Mouse (Mus musculus) frontal cortex, adult (tissue): Measurements from ENCODE around the gene Pip4k2b.

Source experiments
- ATAC-seq: cut with Nextera tagmentation; 2 replicates; pipeline ENCODE4 v1.9.2; 2017; ENCODE audit warnings: mild to moderate bottlenecking, moderate library complexity, mixed read lengths; ENCODE audit not compliant: low TSS enrichment

Pip4k2b gene

DNA sequence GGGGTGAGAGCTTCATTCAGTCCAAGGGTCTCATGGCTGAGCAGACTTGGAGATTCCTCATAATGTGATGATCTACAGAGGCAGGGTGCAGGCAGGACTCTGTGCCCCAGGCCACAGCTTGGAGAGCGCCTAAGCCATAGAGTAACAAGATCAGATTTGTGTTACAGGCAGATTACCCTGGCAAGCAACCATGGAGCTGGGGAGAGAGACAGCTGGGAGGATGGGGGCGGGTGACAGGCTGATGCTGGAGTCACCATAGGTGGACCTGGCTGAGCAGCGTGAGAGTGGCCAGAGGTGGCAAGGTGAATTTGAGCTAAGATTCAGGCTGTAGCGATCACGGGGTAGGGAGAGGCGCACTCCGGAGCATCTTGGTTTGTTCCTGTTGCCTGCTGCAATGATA lies 76.3 kb downstream of the Pip4k2b start:
- ATAC-seq, result no peak

DNA sequence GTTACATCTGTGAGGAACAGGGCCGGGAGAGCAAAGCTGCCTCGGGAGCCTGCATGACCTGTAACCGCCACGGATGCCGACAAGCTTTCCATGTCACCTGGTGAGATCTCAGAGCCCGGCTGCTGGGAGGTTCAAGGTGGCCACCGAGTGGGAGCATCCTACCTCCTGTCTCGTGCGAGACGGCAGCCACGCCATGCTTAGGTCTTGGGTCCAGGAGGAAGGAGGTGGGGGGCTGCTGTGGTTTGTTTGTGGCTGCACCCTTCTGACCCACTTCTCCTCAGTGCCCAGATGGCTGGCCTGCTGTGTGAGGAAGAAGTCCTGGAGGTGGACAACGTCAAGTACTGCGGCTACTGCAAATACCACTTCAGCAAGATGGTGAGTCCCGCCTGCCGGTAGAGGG lies 77.7 kb downstream of the Pip4k2b start:
- no peak for ATAC-seq

DNA sequence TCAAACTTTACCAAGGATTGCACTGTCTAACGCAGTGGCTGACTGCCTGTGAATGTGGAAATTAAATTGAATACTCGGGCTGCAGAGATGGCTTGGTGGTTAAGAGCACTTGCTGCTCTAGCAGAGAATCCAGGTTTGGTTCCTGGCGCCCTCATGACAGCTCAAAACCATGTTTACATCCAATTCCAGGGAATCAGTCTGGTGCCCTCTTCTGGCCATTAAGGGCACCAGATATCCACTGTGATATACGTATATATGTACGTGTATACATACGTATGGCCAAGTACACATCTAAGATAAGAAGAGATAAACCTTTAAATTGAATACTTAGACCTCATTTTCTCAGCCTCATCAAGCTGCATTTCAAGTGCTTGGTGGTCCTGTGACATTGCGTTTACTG lies 78.3 kb downstream of the Pip4k2b start:
- ATAC-seq, result no peak

GRCm38 (mm10) chr11:97665431-97665830 lies 79.1 kb downstream of the Pip4k2b start:
- no peak for ATAC-seq
